Mouse (Mus musculus): Measurements from ENCODE around the gene Zbtb16. TPM values are rescaled to one million over a fixed set of nuclear protein-coding genes. Genes with fewer than 3 reads are reported as not detected.

Gene Zbtb16
- total and polyA plus RNA-seq, 3 experiments = 0.04 to 0.72 TPM; not detected in 1

DNA sequence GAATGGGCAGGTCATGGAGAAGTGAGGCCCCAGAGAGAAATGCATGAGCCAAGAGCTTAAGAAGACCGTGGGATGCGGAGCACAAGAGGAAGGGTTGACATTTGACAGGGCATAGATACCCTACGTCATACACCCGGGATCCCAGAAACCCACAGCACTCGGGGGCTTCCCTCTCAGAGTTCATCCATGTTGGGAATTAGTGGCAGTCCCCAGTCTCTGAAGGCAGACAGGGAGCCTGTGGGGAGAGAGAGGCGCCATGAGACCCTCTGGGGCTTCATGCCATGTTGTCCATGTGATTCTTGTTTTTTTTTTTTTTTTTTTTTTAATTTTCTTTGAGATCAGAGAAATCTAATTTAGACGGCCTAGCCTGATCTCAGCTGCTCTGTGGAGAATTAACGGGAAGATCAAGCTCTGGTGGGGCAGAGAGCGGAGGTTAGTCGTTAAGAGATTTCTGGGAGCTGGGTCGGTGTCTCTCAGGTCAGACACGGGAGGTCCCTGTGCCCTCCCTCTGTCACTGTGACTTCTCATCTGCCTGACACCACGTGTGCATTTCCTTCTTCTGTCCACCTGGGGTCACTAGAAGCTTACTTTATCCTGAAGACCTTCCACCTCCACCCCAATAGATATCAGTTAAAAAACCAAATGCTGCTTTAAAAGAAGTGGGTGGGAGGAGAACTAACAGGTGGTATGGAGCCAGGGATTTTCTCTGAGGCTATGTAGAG is 190.9 kb downstream of the Zbtb16 start (continued):
- TF ChIP-seq SIN3A (IDR thresholded peaks at IDR 0.05; ENCODE audit: low read length) = no peak
- TF ChIP-seq MXI1 (IDR thresholded peaks at IDR 0.05; ENCODE audit: low read depth, low read length) = no peak
- no peak for TF ChIP-seq MAZ (IDR thresholded peaks at IDR 0.05; ENCODE audit: low read depth, low read length)
- TF ChIP-seq GATA1 (IDR thresholded peaks at IDR 0.05; ENCODE audit: low read depth, low read length) = no peak
- TF ChIP-seq ZNF384 (IDR thresholded peaks at IDR 0.05; ENCODE audit: low read depth, low read length) = no peak
- peak; percentile 50 to 88 (median 51); a peak in 5 of 6 replicates for TF ChIP-seq CTCF (IDR thresholded peaks at IDR 0.05 in 2 of 3, conservative IDR thresholded peaks at IDR 0.05 in 1 of 3; ENCODE audit: control insufficient read depth in 1 of 3, insufficient read depth in 1 of 3, low read depth in 2 of 3, low read length in 3 of 3, poor library complexity in 1 of 3, severe bottlenecking in 1 of 3)
- no peak for TF ChIP-seq ZKSCAN1 (IDR thresholded peaks at IDR 0.05; ENCODE audit: low read depth, low read length)
- peak; percentile 57; the same call in 1 of the 2 replicates for TF ChIP-seq USF1 (IDR thresholded peaks at IDR 0.05; ENCODE audit: low read depth, low read length)
- TF ChIP-seq NRF1 (IDR thresholded peaks at IDR 0.05; ENCODE audit: insufficient read depth, low read depth, low read length, poor library complexity, severe bottlenecking) = no peak
- no peak for TF ChIP-seq ELF1 (IDR thresholded peaks at IDR 0.05; ENCODE audit: low read depth, low read length)
- peak; percentile 59; the same call in 1 of the 2 replicates for TF ChIP-seq MAX (IDR thresholded peaks at IDR 0.05; ENCODE audit: low read length)
- no peak for TF ChIP-seq POLR2AphosphoS5 (IDR thresholded peaks at IDR 0.05; ENCODE audit: borderline replicate concordance, low read depth, low read length)
- TF ChIP-seq NELFE (IDR thresholded peaks at IDR 0.05; ENCODE audit: low read depth, low read length) = no peak
- no peak for TF ChIP-seq ETS1 (IDR thresholded peaks at IDR 0.05; ENCODE audit: low read depth, low read length)
- no peak for TF ChIP-seq GABPA (IDR thresholded peaks at IDR 0.05; ENCODE audit: low read depth, low read length)

- TF ChIP-seq CTCF (IDR thresholded peaks at IDR 0.05 in 2 of 3, conservative IDR thresholded peaks at IDR 0.05 in 1 of 3; ENCODE audit: control insufficient read depth in 1 of 3, insufficient read depth in 1 of 3, low read depth in 2 of 3, low read length in 3 of 3, poor library complexity in 1 of 3, severe bottlenecking in 1 of 3) (peak in 2 of 3 experiments; percentile 15 to 31; a peak in 3 of 6 replicates), BHLHE40 (IDR thresholded peaks at IDR 0.05; ENCODE audit: borderline replicate concordance, low read depth, low read length) (no peak)
- Histone ChIP-seq H3K79me2 (ENCODE audit: control insufficient read depth, insufficient read depth, low read length, poor library complexity) (no peaks in the 10 kb centered on the region), H3K27me3 (ENCODE audit: control insufficient read depth in 1 of 2, insufficient read depth in 2 of 2, low read length in 2 of 2) (peaks cover 0 to 1% of the 10 kb centered on the region in 2 experiments; a peak in 2 of 4 replicates), H3K9ac (ENCODE audit: control insufficient read depth, low read depth, low read length, poor library complexity, severe bottlenecking) (no peak overlapping the region), H3K4me1 (ENCODE audit: control insufficient read depth in 1 of 2, insufficient read depth in 2 of 2, low read length in 2 of 2) (no peaks in the 10 kb centered on the region), H3K9me3 (replicated peaks; ENCODE audit: insufficient read depth, low read length) (no peaks in the 10 kb centered on the region), H3K27ac (ENCODE audit: control insufficient read depth, low read depth, low read length) (no peak overlapping the region), H3K36me3 (ENCODE audit: control insufficient read depth in 1 of 2, insufficient read depth in 2 of 2, low read length in 2 of 2) (no peaks in the 10 kb centered on the region), H3K4me3 (ENCODE audit: control insufficient read depth in 1 of 2, insufficient read depth in 1 of 2, low read depth in 2 of 2, low read length in 2 of 2) (no peak overlapping the region)
- peak; percentile 17 for DNase-seq (ENCODE audit: low read depth, low spot score)
Observed at GRCm38 (mm10) chr9:48644376-48644775, 191.6 kb downstream of the Zbtb16 start.

DNA sequence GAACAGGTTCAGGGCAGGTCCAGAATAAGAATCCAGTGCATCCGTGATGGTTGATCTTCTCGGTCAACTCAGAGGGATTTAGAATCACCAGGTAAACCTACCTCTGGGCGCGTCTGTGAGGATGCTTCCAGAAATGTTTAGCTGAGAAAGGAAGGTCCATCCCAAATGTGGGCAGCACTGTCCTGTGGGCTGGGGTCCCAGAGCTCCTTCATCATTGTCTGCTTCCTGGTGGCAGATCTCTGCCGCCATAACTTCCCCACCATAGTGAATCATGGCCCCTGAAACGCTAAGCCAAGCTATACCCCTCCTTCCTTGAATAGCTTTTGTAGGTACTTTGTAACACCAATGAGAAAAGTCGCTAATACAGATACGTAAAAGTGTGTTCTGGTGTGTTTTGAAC is 194.4 kb downstream of the Zbtb16 start:
- DNase-seq (ENCODE audit: low read depth, low spot score) = no peak
- H3K9ac ChIP-seq (ENCODE audit: control insufficient read depth, low read depth, low read length, poor library complexity, severe bottlenecking) = no peak overlapping the region
- no peaks in the 10 kb centered on the region for H3K4me1 ChIP-seq (ENCODE audit: control insufficient read depth in 1 of 2, insufficient read depth in 2 of 2, low read length in 2 of 2)
- no peaks in the 10 kb centered on the region for H3K9me3 ChIP-seq (replicated peaks; ENCODE audit: insufficient read depth, low read length)
- peaks cover 0 to 3% of the 10 kb centered on the region in 2 experiments for H3K27me3 ChIP-seq (ENCODE audit: control insufficient read depth in 1 of 2, insufficient read depth in 2 of 2, low read length in 2 of 2)
- H3K4me3 ChIP-seq (ENCODE audit: control insufficient read depth in 1 of 2, insufficient read depth in 1 of 2, low read depth in 2 of 2, low read length in 2 of 2) = no peak overlapping the region
- H3K79me2 ChIP-seq (ENCODE audit: control insufficient read depth, insufficient read depth, low read length, poor library complexity) = no peaks in the 10 kb centered on the region
- TF ChIP-seq NELFE (IDR thresholded peaks at IDR 0.05; ENCODE audit: low read depth, low read length) (no peak), JUND (IDR thresholded peaks at IDR 0.05; ENCODE audit: low read depth, low read length) (no peak), CHD2 (IDR thresholded peaks at IDR 0.05; ENCODE audit: low read length) (no peak), ELF1 (IDR thresholded peaks at IDR 0.05; ENCODE audit: low read depth, low read length) (no peak), TCF12 (IDR thresholded peaks at IDR 0.05; ENCODE audit: low read depth, low read length) (no peak), ETS1 (IDR thresholded peaks at IDR 0.05; ENCODE audit: low read depth, low read length) (no peak), MYB (IDR thresholded peaks at IDR 0.05; ENCODE audit: low read depth, low read length) (no peak), MAZ (IDR thresholded peaks at IDR 0.05; ENCODE audit: low read depth, low read length) (no peak), MYC (IDR thresholded peaks at IDR 0.05; ENCODE audit: low read depth, low read length) (no peak), TAL1 (IDR thresholded peaks at IDR 0.05; ENCODE audit: low read length) (no peak), POLR2A (IDR thresholded peaks at IDR 0.05; ENCODE audit: control insufficient read depth in 1 of 2, insufficient read depth in 1 of 2, low read depth in 1 of 2, low read length in 2 of 2, poor library complexity in 1 of 2) (no peak), BHLHE40 (IDR thresholded peaks at IDR 0.05; ENCODE audit: borderline replicate concordance, low read depth, low read length) (no peak), GATA1 (IDR thresholded peaks at IDR 0.05; ENCODE audit: low read depth, low read length) (no peak), POLR2AphosphoS5 (IDR thresholded peaks at IDR 0.05; ENCODE audit: borderline replicate concordance, low read depth, low read length) (no peak), KAT2A (conservative IDR thresholded peaks at IDR 0.05; ENCODE audit: low read depth, low read length) (no peak), TBP (IDR thresholded peaks at IDR 0.05; ENCODE audit: low read depth, low read length) (no peak), ZKSCAN1 (IDR thresholded peaks at IDR 0.05; ENCODE audit: low read depth, low read length) (no peak), ZC3H11A (IDR thresholded peaks at IDR 0.05; ENCODE audit: low read depth, low read length) (no peak), ZMIZ1 (IDR thresholded peaks at IDR 0.05; ENCODE audit: low read depth, low read length) (no peak)
- H3K27ac ChIP-seq (ENCODE audit: control insufficient read depth, low read depth, low read length) = no peak overlapping the region
- no peaks in the 10 kb centered on the region for H3K36me3 ChIP-seq (ENCODE audit: control insufficient read depth in 1 of 2, insufficient read depth in 2 of 2, low read length in 2 of 2)
